ENCODE assay signal across 10 mouse cellular contexts in genomic region chr17:84111787-84112370, GRCm38 (mm10).
DNase-seq lines count a peak whose midpoint lies in the region; ATAC-seq lines count a peak whose summit lies in the region.
"Had no signal": no experiment of that assay in that cellular context is flagged by ENCODE, and none has a peak within 500 bp of the region (broad histone marks: within the 10 kb centered on the region; RNA-seq: fewer than 3 reads in every experiment).

No protein-coding gene starts in this region.

- H3K4me3 ChIP-seq in heart, embryonic 15.5 days = no peak overlapping the region
- H3K4me3 ChIP-seq in lung, embryonic 15.5 days = no peak overlapping the region
- H3K4me3 ChIP-seq in intestine, embryonic 16.5 days (ENCODE audit: low read length) = no peak overlapping the region
- no peak overlapping the region for H3K4me3 ChIP-seq in stomach, embryonic 15.5 days (replicated peaks)
- H3K4me3 ChIP-seq: hindbrain, embryonic 15.5 days had no signal

- no peak overlapping the region; the same call in 1 of the 2 replicates for H3K9ac ChIP-seq in heart, embryonic 15.5 days
- no peak overlapping the region for H3K9ac ChIP-seq in lung, embryonic 15.5 days
- H3K9ac ChIP-seq in intestine, embryonic 16.5 days (ENCODE audit: low read depth, low read length) = peak overlapping the region; percentile 52
- no peak overlapping the region for H3K9ac ChIP-seq in stomach, embryonic 15.5 days
- H3K9ac ChIP-seq: hindbrain, embryonic 15.5 days had no signal

- no peak for DNase-seq in heart, adult 18-20 months
- no peak for DNase-seq in lung, adult 18-20 months
- no peak for DNase-seq in cerebellum, postnatal 36 days
- DNase-seq in adrenal gland, adult 2 months = no peak
- DNase-seq: left cerebral cortex, postnatal 4 days had no signal

- WGBS in heart, embryonic 15.5 days = 78% methylated on average over 10 of the region's 10 CpGs
- WGBS in lung, embryonic 15.5 days = 69% methylated on average over 10 of the region's 10 CpGs
- 73% methylated on average over 10 of the region's 10 CpGs for WGBS in intestine, embryonic 16.5 days
- WGBS in stomach, embryonic 15.5 days = 70% methylated on average over 10 of the region's 10 CpGs

- no peaks in the 10 kb centered on the region for H3K27me3 ChIP-seq in heart, embryonic 15.5 days
- no peaks in the 10 kb centered on the region for H3K27me3 ChIP-seq in lung, embryonic 15.5 days
- no peaks in the 10 kb centered on the region for H3K27me3 ChIP-seq in intestine, embryonic 16.5 days (replicated peaks; ENCODE audit: control insufficient read depth, insufficient read depth, low read length)
- H3K27me3 ChIP-seq in stomach, embryonic 15.5 days (replicated peaks) = no peaks in the 10 kb centered on the region
- H3K27me3 ChIP-seq: hindbrain, embryonic 15.5 days had no signal

- no peak for ATAC-seq in heart, embryonic 15.5 days (replicated peaks; ENCODE audit: insufficient number of reproducible peaks, insufficient read depth, low FRiP score, low read depth)
- ATAC-seq in lung, embryonic 15.5 days (ENCODE audit: borderline replicate concordance, extremely low read depth, low FRiP score, low TSS enrichment) = peak; percentile 36; the same call in 1 of the 2 replicates
- no peak; the same call in 1 of the 2 replicates for ATAC-seq in intestine, embryonic 16.5 days
- ATAC-seq in stomach, embryonic 15.5 days (ENCODE audit: insufficient read depth, low FRiP score, low read depth) = no peak

- H3K27ac ChIP-seq in heart, embryonic 15.5 days = peak overlapping the region; percentile 67
- peak overlapping the region; percentile 69 for H3K27ac ChIP-seq in lung, embryonic 15.5 days
- peak overlapping the region; percentile 75 for H3K27ac ChIP-seq in intestine, embryonic 16.5 days (ENCODE audit: low read length)
- H3K27ac ChIP-seq in stomach, embryonic 15.5 days = peak overlapping the region; percentile 83
- H3K27ac ChIP-seq: hindbrain, embryonic 15.5 days had no signal

- no peak overlapping the region for H3K4me2 ChIP-seq in heart, embryonic 15.5 days
- H3K4me2 ChIP-seq in lung, embryonic 15.5 days = no peak overlapping the region
- H3K4me2 ChIP-seq in intestine, embryonic 16.5 days (ENCODE audit: low read depth, low read length) = no peak overlapping the region
- 0 out of 2 replicates have a peak overlapping the region, but pooled peaks have one; percentile 17 for H3K4me2 ChIP-seq in stomach, embryonic 15.5 days
- H3K4me2 ChIP-seq: hindbrain, embryonic 15.5 days had no signal

- H3K4me1 ChIP-seq in heart, embryonic 15.5 days (replicated peaks) = peaks cover 35% of the 10 kb centered on the region
- peaks cover 46% of the 10 kb centered on the region for H3K4me1 ChIP-seq in lung, embryonic 15.5 days
- peaks cover 23% of the 10 kb centered on the region for H3K4me1 ChIP-seq in intestine, embryonic 16.5 days (ENCODE audit: control insufficient read depth, insufficient read depth, low read length)
- peaks cover 42% of the 10 kb centered on the region for H3K4me1 ChIP-seq in stomach, embryonic 15.5 days

- H3K9me3 ChIP-seq in heart, embryonic 15.5 days (replicated peaks) = no peaks in the 10 kb centered on the region
- no peaks in the 10 kb centered on the region for H3K9me3 ChIP-seq in lung, embryonic 15.5 days
- no peaks in the 10 kb centered on the region for H3K9me3 ChIP-seq in intestine, embryonic 16.5 days (ENCODE audit: control insufficient read depth, low read length)
- H3K9me3 ChIP-seq in stomach, embryonic 15.5 days = no peaks in the 10 kb centered on the region
- H3K9me3 ChIP-seq: hindbrain, embryonic 15.5 days had no signal

- no peaks in the 10 kb centered on the region for H3K36me3 ChIP-seq in heart, embryonic 15.5 days
- no peaks in the 10 kb centered on the region for H3K36me3 ChIP-seq in lung, embryonic 15.5 days
- no peaks in the 10 kb centered on the region for H3K36me3 ChIP-seq in intestine, embryonic 16.5 days (ENCODE audit: control insufficient read depth, insufficient read depth, low read length)
- H3K36me3 ChIP-seq in stomach, embryonic 15.5 days = no peaks in the 10 kb centered on the region
- H3K36me3 ChIP-seq: hindbrain, embryonic 15.5 days had no signal
